Mouse (Mus musculus) T-helper 17 cell (primary cell): ENCODE data around the gene Hist1h3f.
"Not testable (repeated sequence)": the region's sequence is repeated elsewhere in the genome, so short reads cannot be mapped to it uniquely, and the experiment has no call there.

Source experiments
- in situ Hi-C, 2 experiments: fragments of 300-600 bp; cut with MboI, MseI; formaldehyde crosslinking; loops; 1 replicate in 1 of 2; 2 replicates in 1 of 2; pipeline ENCODE4 v1.15.1; 2025; ENCODE audit warnings: high pct_unique_total_duplicates in 2 of 2

Hist1h3f gene

GRCm38 (mm10) chr13:23591886-23592285 is 48.0 kb downstream of the Hist1h3f start:
- in situ Hi-C loops, result not testable (repeated sequence)

- in situ Hi-C loops, result no loop called here
Observed at GRCm38 (mm10) chr13:23592614-23593013, 48.8 kb downstream of the Hist1h3f start.

- in situ Hi-C loops, result no loop called here
Observed at GRCm38 (mm10) chr13:23593051-23593770, 49.4 kb downstream of the Hist1h3f start.
